Mouse (Mus musculus) embryonic facial prominence, embryonic 11.5 days (tissue): ENCODE results near the gene 2610301B20Rik. TPM values are rescaled to one million over a fixed set of nuclear protein-coding genes. Genes with fewer than 3 reads are reported as not detected.
"Not testable (repeated sequence)": the region's sequence is repeated elsewhere in the genome, so short reads cannot be mapped to it uniquely, and the experiment has no call there.

ENCODE experiments used
- ATAC-seq: fragments of 200-750 bp; cut with Nextera tagmentation; replicated peaks from 2 replicates; pipeline ENCODE4 v1.8.0; 2017; ENCODE audit warnings: low read depth; ENCODE audit not compliant: insufficient number of reproducible peaks, low FRiP score, low TSS enrichment
- DNase-seq: peaks from one replicate; pipeline ENCODE4 v3.0.0-alpha.2; 2015; ENCODE audit warnings: low spot score
- H3K27ac ChIP-seq: fragments of 300-500 bp; sonication (generic); replicated peaks from 2 replicates; pipeline ENCODE4 v1.5.1; 2014; ENCODE audit warnings: mild to moderate bottlenecking, low read depth, low read length, control low read depth
- H3K27me3 ChIP-seq: fragments of 300-500 bp; sonication (generic); 2 replicates; pipeline ENCODE4 v1.6.1; 2014; ENCODE audit warnings: mild to moderate bottlenecking, low read length, moderate library complexity, mixed read lengths; ENCODE audit not compliant: control insufficient read depth, insufficient read depth
- H3K36me3 ChIP-seq: fragments of 300-500 bp; sonication (generic); replicated peaks from 2 replicates; pipeline ENCODE4 v1.6.1; 2014; ENCODE audit warnings: low read depth, mild to moderate bottlenecking, low read length, moderate library complexity, mixed read lengths; ENCODE audit not compliant: control insufficient read depth, insufficient read depth
- H3K4me1 ChIP-seq: fragments of 300-500 bp; sonication (generic); 2 replicates; pipeline ENCODE4 v1.6.1; 2014; ENCODE audit warnings: low read length, mixed read lengths; ENCODE audit not compliant: control insufficient read depth, insufficient read depth
- H3K4me2 ChIP-seq: fragments of 300-500 bp; sonication (generic); 2 replicates; pipeline ENCODE4 v1.6.1; 2014; ENCODE audit warnings: low read depth, mild to moderate bottlenecking, control low read depth, low read length, moderate library complexity
- H3K4me3 ChIP-seq: fragments of 300-500 bp; sonication (generic); 2 replicates; pipeline ENCODE4 v1.5.1; 2014; ENCODE audit warnings: low read depth, low read length, control low read depth
- H3K9ac ChIP-seq: fragments of 300-500 bp; sonication (generic); replicated peaks from 2 replicates; pipeline ENCODE4 v1.6.1; 2014; ENCODE audit warnings: mild to moderate bottlenecking, control low read depth, low read length
- H3K9me3 ChIP-seq: fragments of 300-500 bp; sonication (generic); replicated peaks from 2 replicates; pipeline ENCODE4 v1.6.1; 2016; ENCODE audit warnings: mild to moderate bottlenecking, low read length, inconsistent platforms, mixed read lengths; ENCODE audit not compliant: control insufficient read depth
- WGBS: fragments of 180-500 bp; shearing (Covaris S2); extraction: QIAGEN DNeasy Blood & Tissue Kit; methylation state at CpG from one replicate; pipeline ENCODE4 v1.1.7; 2014; 5-methylcytosine and 5-hydroxymethylcytosine counted together
- polyA plus RNA-seq: library from polyadenylated mRNA; unstranded; fragments of >200 nt; fragmentation: Nextera tagmentation; extraction: Ambion mirVana; gene quantifications from 2 replicates; pipeline ENCODE4 v1.2.1, GENCODE M21; 2014

Gene 2610301B20Rik
- polyA plus RNA-seq, 1 experiment from 2014 or later, result 40.2 TPM

GRCm38 (mm10) chr4:10859911-10860581 lies 14.3 kb upstream of the 2610301B20Rik start:
- ATAC-seq, result peak; percentile 65; the same call in 1 of the 2 replicates
- H3K4me1 ChIP-seq, result no peaks in the 10 kb centered on the region
- H3K9ac ChIP-seq, result no peak overlapping the region
- no peak overlapping the region for H3K4me3 ChIP-seq
- H3K9me3 ChIP-seq, result no peaks in the 10 kb centered on the region
- WGBS, result 44% methylated on average over 10 of the region's 12 CpGs
- no peaks in the 10 kb centered on the region for H3K36me3 ChIP-seq
- H3K27me3 ChIP-seq, result no peaks in the 10 kb centered on the region
- peak; percentile 26 for DNase-seq
- H3K27ac ChIP-seq, result no peak overlapping the region
- H3K4me2 ChIP-seq, result no peak overlapping the region

DNA sequence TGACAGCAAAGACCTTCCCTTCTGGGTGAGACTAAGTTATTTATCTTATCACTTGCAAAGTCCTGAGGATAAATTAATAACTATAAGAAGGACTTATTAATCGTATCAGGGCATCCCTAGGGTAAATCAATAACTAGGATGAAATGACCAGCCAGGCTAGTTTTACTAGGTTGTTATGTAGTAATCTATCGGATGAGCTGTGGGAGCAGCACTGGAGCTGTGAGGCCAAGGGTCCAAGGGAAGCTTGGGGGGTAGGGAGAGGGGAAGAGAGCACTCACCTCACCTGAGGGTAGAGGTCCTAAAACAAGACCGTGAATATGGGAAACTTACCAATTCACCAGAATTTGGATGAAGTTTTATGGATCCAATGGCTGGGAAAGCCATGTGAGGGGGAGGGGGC lies 13.5 kb upstream of the 2610301B20Rik start:
- no peaks in the 10 kb centered on the region for H3K27me3 ChIP-seq
- no peak overlapping the region for H3K27ac ChIP-seq
- no peaks in the 10 kb centered on the region for H3K4me1 ChIP-seq
- H3K9ac ChIP-seq, result no peak overlapping the region
- H3K9me3 ChIP-seq, result no peaks in the 10 kb centered on the region
- no peaks in the 10 kb centered on the region for H3K36me3 ChIP-seq
- ATAC-seq (no peak), DNase-seq (no peak)
- H3K4me3 ChIP-seq, result no peak overlapping the region
- no peak overlapping the region for H3K4me2 ChIP-seq
- 87% methylated on average over 3 of the region's 3 CpGs for WGBS

DNA sequence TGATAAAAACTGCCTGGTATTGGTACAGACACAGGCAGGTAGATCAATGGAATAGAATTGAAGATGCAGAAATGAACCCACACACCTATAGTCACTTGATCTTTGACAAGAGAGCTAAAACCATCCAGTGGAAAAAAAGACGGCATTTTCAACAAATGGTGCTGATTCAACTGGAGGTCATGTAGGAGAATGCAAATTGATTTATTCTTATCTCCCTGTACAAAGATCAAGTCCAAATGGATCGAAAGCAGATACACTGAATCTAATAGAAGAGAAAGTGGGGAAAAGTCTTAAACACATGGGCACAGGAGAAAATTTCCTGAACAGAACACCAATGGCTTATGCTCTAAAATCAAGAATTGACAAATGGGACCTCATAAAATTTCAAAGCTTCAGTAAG lies 11.4 kb upstream of the 2610301B20Rik start:
- not testable (repeated sequence) for ATAC-seq, DNase-seq
- WGBS, result 89% methylated on average over 2 of the region's 2 CpGs

GRCm38 (mm10) chr4:10872231-10872630 lies 2.1 kb upstream of the 2610301B20Rik start:
- H3K4me2 ChIP-seq, result no peak overlapping the region
- no peaks in the 10 kb centered on the region for H3K36me3 ChIP-seq
- H3K27ac ChIP-seq, result no peak overlapping the region
- H3K4me3 ChIP-seq, result no peak overlapping the region
- no peaks in the 10 kb centered on the region for H3K9me3 ChIP-seq
- no peaks in the 10 kb centered on the region for H3K4me1 ChIP-seq
- no peak for ATAC-seq
- no peaks in the 10 kb centered on the region for H3K27me3 ChIP-seq
- DNase-seq, result no peak
- 84% methylated on average over 5 of the region's 5 CpGs for WGBS
- no peak overlapping the region for H3K9ac ChIP-seq

More for the DNA sequence above, 11.4 kb upstream of the 2610301B20Rik start:
- H3K9me3 ChIP-seq, H3K4me2 ChIP-seq, H3K9ac ChIP-seq, H3K36me3 ChIP-seq, H3K27ac ChIP-seq, H3K4me3 ChIP-seq, H3K27me3 ChIP-seq, H3K4me1 ChIP-seq: not testable (repeated sequence)

DNA sequence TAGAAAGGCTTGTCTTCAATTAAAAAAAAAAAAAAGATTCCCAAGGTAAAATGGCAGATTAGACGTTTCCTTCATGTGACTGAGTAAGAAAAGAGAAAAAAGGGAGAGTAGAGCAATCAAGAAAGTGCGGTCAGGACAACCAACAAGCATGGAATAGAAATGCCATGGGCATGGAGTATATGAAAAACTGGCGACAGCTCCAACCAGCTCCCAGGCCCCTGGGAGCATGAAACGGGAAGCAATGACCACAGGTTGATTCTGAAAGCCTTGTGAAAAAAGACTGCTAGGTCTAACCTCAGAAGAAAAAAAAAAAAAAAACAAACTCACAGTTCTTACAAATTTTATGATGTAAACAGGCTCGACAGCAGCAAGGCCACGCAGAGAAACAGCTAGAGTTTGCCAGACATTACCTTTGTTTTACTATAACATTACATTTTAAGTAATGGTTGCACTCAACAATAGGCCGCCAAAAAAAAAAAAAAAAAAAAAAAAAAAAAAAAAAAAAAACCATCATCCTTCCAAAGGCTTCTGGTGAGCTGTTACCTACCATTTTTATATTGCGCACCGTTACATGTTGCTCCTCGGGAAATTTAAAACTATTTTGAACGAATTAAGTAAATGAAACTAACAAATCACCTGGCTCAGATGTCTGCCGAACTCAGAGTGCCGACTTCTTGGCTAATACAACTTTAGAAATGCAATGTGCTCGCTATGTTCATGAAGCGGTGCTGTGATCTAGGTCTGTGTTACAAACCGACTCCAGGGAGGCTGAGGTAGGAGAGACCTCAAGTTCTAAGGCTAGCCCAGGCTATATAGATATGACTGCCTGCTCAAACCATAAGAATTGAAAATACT lies 1.4 kb upstream of the 2610301B20Rik start:
- H3K4me1 ChIP-seq, result no peaks in the 10 kb centered on the region
- H3K9me3 ChIP-seq, result no peaks in the 10 kb centered on the region
- H3K36me3 ChIP-seq, result no peaks in the 10 kb centered on the region
- peak overlapping the region; percentile 86 for H3K4me3 ChIP-seq
- peak overlapping the region; percentile 38; the same call in 1 of the 2 replicates for H3K27ac ChIP-seq
- ATAC-seq, result no peak
- peak overlapping the region; percentile 44 for H3K4me2 ChIP-seq
- H3K27me3 ChIP-seq, result no peaks in the 10 kb centered on the region
- peak; percentile 25 for DNase-seq
- WGBS, result 34% methylated on average over 16 of the region's 16 CpGs
- H3K9ac ChIP-seq, result peak overlapping the region; percentile 57

DNA sequence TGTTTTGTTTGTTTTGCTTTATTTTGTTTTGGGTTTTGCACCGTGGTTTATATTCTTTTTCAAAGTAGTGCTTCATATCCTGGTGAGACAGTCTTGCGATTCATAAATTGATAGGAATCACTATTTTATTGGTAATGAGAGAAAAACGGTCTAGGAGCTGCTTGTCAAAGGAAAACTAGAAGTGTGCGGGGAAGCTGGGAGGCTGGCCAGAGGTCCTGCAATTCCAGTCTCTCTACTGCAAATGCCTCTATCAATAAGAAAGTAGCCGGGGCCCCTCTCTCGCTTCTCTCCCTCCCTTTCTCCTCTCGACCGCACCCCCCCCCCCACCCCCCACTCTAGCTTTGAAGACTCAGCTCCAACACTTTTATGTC lies 764 bp upstream of the 2610301B20Rik start:
- Histone ChIP-seq H3K36me3 (no peaks in the 10 kb centered on the region), H3K9me3 (no peaks in the 10 kb centered on the region), H3K9ac (peak overlapping the region; percentile 57), H3K4me1 (no peaks in the 10 kb centered on the region), H3K27ac (peak overlapping the region; percentile 38; the same call in 1 of the 2 replicates), H3K4me3 (peak overlapping the region; percentile 86), H3K27me3 (no peaks in the 10 kb centered on the region), H3K4me2 (peak overlapping the region; percentile 44)
- DNase-seq (no peak), ATAC-seq (peak; percentile 30)
- WGBS, result 4% methylated on average over 5 of the region's 8 CpGs

GRCm38 (mm10) chr4:10874718-10875121 lies 422 bp downstream of the 2610301B20Rik start:
- H3K9ac ChIP-seq, result peak overlapping the region; percentile 87
- peak overlapping the region; percentile 86 for H3K4me3 ChIP-seq
- H3K4me2 ChIP-seq, result peak overlapping the region; percentile 64
- no peaks in the 10 kb centered on the region; the same call in 1 of the 2 replicates for H3K36me3 ChIP-seq
- H3K27ac ChIP-seq, result peak overlapping the region; percentile 89
- no peaks in the 10 kb centered on the region for H3K4me1 ChIP-seq
- under 1% methylated on average over 37 of the region's 37 CpGs for WGBS
- no peaks in the 10 kb centered on the region for H3K27me3 ChIP-seq
- peak; percentile 69 for DNase-seq
- H3K9me3 ChIP-seq, result no peaks in the 10 kb centered on the region
- ATAC-seq, result peak; percentile 88

GRCm38 (mm10) chr4:10875407-10875806 lies 1.1 kb downstream of the 2610301B20Rik start:
- DNase-seq, result peak; percentile 33
- H3K4me1 ChIP-seq, result no peaks in the 10 kb centered on the region
- H3K4me2 ChIP-seq, result peak overlapping the region; percentile 64

More at GRCm38 (mm10) chr4:10875407-10875806, 1.1 kb downstream of the 2610301B20Rik start:
- no peak overlapping the region for H3K27ac ChIP-seq
- H3K9ac ChIP-seq, result peak overlapping the region; percentile 87
- no peaks in the 10 kb centered on the region for H3K9me3 ChIP-seq
- H3K27me3 ChIP-seq, result no peaks in the 10 kb centered on the region
- H3K36me3 ChIP-seq, result no peaks in the 10 kb centered on the region; the same call in 1 of the 2 replicates
- no peak for ATAC-seq
- peak overlapping the region; percentile 86 for H3K4me3 ChIP-seq
